Mouse (Mus musculus) testis, adult 2 months (tissue): Measurements from ENCODE around the gene Abraxas1.

ENCODE experiments used
- CTCF ChIP-seq: fragments of 200-500 bp; IDR thresholded peaks from 2 replicates; pipeline ENCODE4 v1.5.1; 2012; ENCODE audit warnings: low read depth, mild to moderate bottlenecking, inconsistent platforms, low read length, moderate library complexity; ENCODE audit not compliant: control insufficient read depth, insufficient read depth, insufficient replicate concordance
- POLR2A ChIP-seq: fragments of 200-500 bp; IDR thresholded peaks from 2 replicates; pipeline ENCODE4 v1.6.1; 2012; ENCODE audit warnings: low read depth, mild to moderate bottlenecking, inconsistent platforms, low read length, moderate library complexity; ENCODE audit not compliant: control insufficient read depth

DNA sequence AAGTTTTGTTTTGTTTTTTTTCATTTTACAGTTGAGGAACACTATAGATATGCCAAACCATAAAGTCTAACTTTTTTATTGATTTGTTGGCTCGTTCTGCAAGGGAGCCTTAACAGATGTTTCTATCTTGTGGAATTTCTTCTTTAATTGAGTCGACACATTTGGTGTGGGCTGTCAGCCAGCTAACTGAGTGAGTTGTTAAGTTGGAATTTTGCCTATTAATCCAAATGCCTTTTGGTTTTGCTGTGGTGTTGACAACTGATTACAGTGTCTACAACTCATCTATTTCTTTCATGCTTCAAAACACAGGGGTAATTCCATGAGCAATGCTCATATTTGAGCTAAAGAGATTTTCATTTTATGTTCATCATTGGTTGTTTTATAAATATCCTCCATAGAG lies 45.4 kb upstream of the Abraxas1 start:
- TF ChIP-seq POLR2A (no peak), CTCF (no peak)
